Mouse (Mus musculus): ENCODE data around the gene Cdhr3. TPM values are rescaled to one million over a fixed set of nuclear protein-coding genes. Genes with fewer than 3 reads are reported as not detected.

Gene Cdhr3
- total and polyA plus RNA-seq, 3 experiments: 0.09 to 1.3 TPM; not detected in 1

GRCm38 (mm10) chr12:33096017-33096416, 3.3 kb upstream of the Cdhr3 start:
- dilution Hi-C loops (cut with MboI; ENCODE audit: extremely low pct_ligation_motif_present, extremely low pct_unique_long_range_greater_than_20kb, low sequenced_read_pairs): no loop called here
- H3K4me2 ChIP-seq (ENCODE audit: insufficient read depth, low read depth, poor library complexity, severe bottlenecking): no peak overlapping the region
- H3K27ac ChIP-seq (ENCODE audit: insufficient read depth, low read depth): no peak overlapping the region
- DNase-seq (ENCODE audit: extremely low read depth): peak; percentile 54
- in situ Hi-C loops (cut with MboI; ENCODE audit: low pct_ligation_motif_present, low pct_unique_long_range_greater_than_20kb, low sequenced_read_pairs): no loop called here
- H3K36me3 ChIP-seq (replicated peaks in 1 of 2; ENCODE audit: control insufficient read depth in 1 of 2, insufficient read depth in 1 of 2, low read length in 1 of 2): no peaks in the 10 kb centered on the region
- H3K4me3 ChIP-seq (replicated peaks in 1 of 3; ENCODE audit: low read depth in 2 of 3, low read length in 2 of 3, poor library complexity in 1 of 3): no peak overlapping the region
- no peak for TF ChIP-seq CHD2 (IDR thresholded peaks at IDR 0.05; ENCODE audit: low read length)
- TF ChIP-seq MAZ (IDR thresholded peaks at IDR 0.05; ENCODE audit: low read depth, low read length): no peak
- TF ChIP-seq MEF2A (IDR thresholded peaks at IDR 0.05; ENCODE audit: borderline replicate concordance, low read depth, low read length): peak; percentile 84
- 0 out of 2 replicates have a peak, but pooled peaks have one; percentile 9 for TF ChIP-seq ETS1 (conservative IDR thresholded peaks at IDR 0.05; ENCODE audit: low read depth, low read length)
- TF ChIP-seq EP300 (IDR thresholded peaks at IDR 0.05; ENCODE audit: low read length): peak; percentile 36; the same call in 1 of the 2 replicates
- no peak for TF ChIP-seq ELF1 (IDR thresholded peaks at IDR 0.05; ENCODE audit: low read depth, low read length)
- peak; percentile 82 for TF ChIP-seq BHLHE40 (IDR thresholded peaks at IDR 0.05; ENCODE audit: low read depth, low read length)
- no peaks in the 10 kb centered on the region for H3K27me3 ChIP-seq (replicated peaks)
- no peaks in the 10 kb centered on the region for H3K9me3 ChIP-seq (replicated peaks; ENCODE audit: low read length)
- H3K9ac ChIP-seq (ENCODE audit: insufficient read depth, low read depth): no peak overlapping the region
- peaks cover 30 to 46% of the 10 kb centered on the region in 2 experiments for H3K4me1 ChIP-seq (ENCODE audit: control insufficient read depth in 1 of 2, insufficient read depth in 2 of 2)
- no peaks in the 10 kb centered on the region for H3K79me2 ChIP-seq (replicated peaks; ENCODE audit: control insufficient read depth, extremely low read depth, insufficient read depth, poor library complexity, severe bottlenecking)

DNA sequence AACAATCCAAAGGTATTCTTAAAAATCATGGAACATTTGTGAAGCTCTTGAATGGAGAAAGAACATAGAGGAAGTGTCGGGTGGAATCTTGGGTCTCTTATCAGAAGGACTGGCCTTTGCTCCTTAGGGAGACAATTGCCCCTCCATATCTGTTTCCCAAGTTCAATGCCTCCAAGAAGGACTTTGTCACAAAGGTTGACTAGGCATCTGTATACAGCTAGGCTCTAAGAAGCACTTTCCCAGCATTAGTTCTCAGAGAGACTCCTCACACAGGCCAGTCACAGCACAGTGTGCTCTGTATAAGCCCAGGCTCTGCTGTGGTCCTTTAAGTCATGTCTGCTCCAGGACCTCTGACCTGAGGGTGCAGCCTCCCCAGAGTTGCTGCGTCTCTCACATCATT, 479 bp downstream of the Cdhr3 start:
- Histone ChIP-seq H3K4me3 (replicated peaks in 1 of 3; ENCODE audit: low read depth in 2 of 3, low read length in 2 of 3, poor library complexity in 1 of 3) (no peak overlapping the region), H3K4me2 (ENCODE audit: insufficient read depth, low read depth, poor library complexity, severe bottlenecking) (no peak overlapping the region), H3K27ac (ENCODE audit: insufficient read depth, low read depth) (no peak overlapping the region), H3K79me2 (replicated peaks; ENCODE audit: control insufficient read depth, extremely low read depth, insufficient read depth, poor library complexity, severe bottlenecking) (no peaks in the 10 kb centered on the region), H3K36me3 (replicated peaks in 1 of 2; ENCODE audit: control insufficient read depth in 1 of 2, insufficient read depth in 1 of 2, low read length in 1 of 2) (no peaks in the 10 kb centered on the region), H3K9ac (ENCODE audit: insufficient read depth, low read depth) (no peak overlapping the region), H3K9me3 (replicated peaks; ENCODE audit: low read length) (no peaks in the 10 kb centered on the region), H3K27me3 (replicated peaks) (no peaks in the 10 kb centered on the region), H3K4me1 (ENCODE audit: control insufficient read depth in 1 of 2, insufficient read depth in 2 of 2) (peaks cover 28 to 43% of the 10 kb centered on the region in 2 experiments)
- TF ChIP-seq CTCF (conservative IDR thresholded peaks at IDR 0.05 in 1 of 2, IDR thresholded peaks at IDR 0.05 in 1 of 2; ENCODE audit: low read depth in 2 of 2, low read length in 2 of 2): no peak
- TF ChIP-seq UBTF (IDR thresholded peaks at IDR 0.05; ENCODE audit: low read depth, low read length): no peak
- no peak for TF ChIP-seq E2F4 (IDR thresholded peaks at IDR 0.05; ENCODE audit: insufficient replicate concordance, low read depth, low read length)
- no peak for TF ChIP-seq TBP (conservative IDR thresholded peaks at IDR 0.05; ENCODE audit: low read depth, low read length)
- TF ChIP-seq JUND (conservative IDR thresholded peaks at IDR 0.05; ENCODE audit: low read depth, low read length): no peak
- TF ChIP-seq ZNF384 (IDR thresholded peaks at IDR 0.05; ENCODE audit: low read depth, low read length): no peak
- no peak for TF ChIP-seq ZKSCAN1 (IDR thresholded peaks at IDR 0.05; ENCODE audit: borderline replicate concordance, low read depth, low read length)
- TF ChIP-seq EP300 (IDR thresholded peaks at IDR 0.05; ENCODE audit: low read length): no peak
- TF ChIP-seq HCFC1 (IDR thresholded peaks at IDR 0.05; ENCODE audit: low read depth, low read length): no peak
- TF ChIP-seq PAX5 (IDR thresholded peaks at IDR 0.05; ENCODE audit: low read length): no peak
- TF ChIP-seq NRF1 (IDR thresholded peaks at IDR 0.05; ENCODE audit: low read depth, low read length): no peak
- TF ChIP-seq TCF12 (IDR thresholded peaks at IDR 0.05; ENCODE audit: low read depth, low read length): no peak
- no peak for TF ChIP-seq CHD2 (IDR thresholded peaks at IDR 0.05; ENCODE audit: low read length)
- no peak for TF ChIP-seq JUN (IDR thresholded peaks at IDR 0.05; ENCODE audit: insufficient read depth, low read depth, low read length)
- TF ChIP-seq KAT2A (IDR thresholded peaks at IDR 0.05; ENCODE audit: insufficient replicate concordance, low read length): no peak
- TF ChIP-seq MAZ (IDR thresholded peaks at IDR 0.05; ENCODE audit: low read depth, low read length): no peak
- TF ChIP-seq POLR2AphosphoS2 (IDR thresholded peaks at IDR 0.05; ENCODE audit: low read depth, low read length): no peak
- in situ Hi-C loops (cut with MboI; ENCODE audit: low pct_ligation_motif_present, low pct_unique_long_range_greater_than_20kb, low sequenced_read_pairs): no loop called here
- dilution Hi-C loops (cut with MboI; ENCODE audit: extremely low pct_ligation_motif_present, extremely low pct_unique_long_range_greater_than_20kb, low sequenced_read_pairs): no loop called here
- no peak for DNase-seq (ENCODE audit: extremely low read depth)

Data from CH12.LX (cell line).